Mouse (Mus musculus) gastrocnemius, adult 8-10 months (tissue): ENCODE measurements around the gene Nudt14. TPM values are rescaled to one million over a fixed set of nuclear protein-coding genes. Genes with fewer than 3 reads are reported as not detected.

Source experiments
- DNase-seq, 2 experiments: peaks; one replicate each; pipeline ENCODE4 v3.0.0; 2022; ENCODE audit warnings: low spot score in 2 of 2
- total RNA-seq, 4 experiments: library from RNA; stranded (reverse); gene quantifications; 2 replicates each; pipeline ENCODE4 v1.2.4; 2022

Nudt14 gene
- 1 to 10 TPM; 5.2 to 8.8 (median 7.5) TPM for total RNA-seq

GRCm38 (mm10) chr12:112941776-112942713, at the start of gene Nudt14:
Gene Nudt14, minus strand, starts transcription at chr12:112942124.
- peak; percentile 62 to 65 for DNase-seq

GRCm38 (mm10) chr12:112991444-112991843, 49.5 kb upstream of the Nudt14 start:
- no peak for DNase-seq

GRCm38 (mm10) chr12:112990706-112991405, 48.9 kb upstream of the Nudt14 start:
- no peak for DNase-seq

GRCm38 (mm10) chr12:112987877-112988276, 46.0 kb upstream of the Nudt14 start:
- no peak for DNase-seq

- DNase-seq: no peak
Measured at GRCm38 (mm10) chr12:112985346-112985745, 43.4 kb upstream of the Nudt14 start.

- DNase-seq: no peak
Measured at GRCm38 (mm10) chr12:112982031-112982430, 40.1 kb upstream of the Nudt14 start.

- DNase-seq: no peak
Measured at GRCm38 (mm10) chr12:112977156-112977555, 35.2 kb upstream of the Nudt14 start.

GRCm38 (mm10) chr12:112976371-112977073, 34.6 kb upstream of the Nudt14 start, which contains the start of gene Btbd6:
Gene Btbd6, plus strand, starts transcription at chr12:112976482.
- peak; percentile 81 for DNase-seq

GRCm38 (mm10) chr12:112974736-112975135, 32.8 kb upstream of the Nudt14 start:
- no peak for DNase-seq

- DNase-seq: no peak
Measured at GRCm38 (mm10) chr12:112969616-112970015, 27.7 kb upstream of the Nudt14 start.

GRCm38 (mm10) chr12:112968943-112969342, 27.0 kb upstream of the Nudt14 start:
- DNase-seq: no peak

- no peak for DNase-seq
Measured at GRCm38 (mm10) chr12:112965783-112966182, 23.9 kb upstream of the Nudt14 start.

- no peak for DNase-seq
Measured at GRCm38 (mm10) chr12:112961872-112962271, 19.9 kb upstream of the Nudt14 start.

- peak; percentile 51 to 76 for DNase-seq
Measured at GRCm38 (mm10) chr12:112961428-112961827, 19.5 kb upstream of the Nudt14 start.

- no peak for DNase-seq
Measured at GRCm38 (mm10) chr12:112959421-112959820, 17.5 kb upstream of the Nudt14 start.

GRCm38 (mm10) chr12:112958303-112958702, 16.4 kb upstream of the Nudt14 start:
- DNase-seq: peak in 1 of 2 experiments; percentile 36

- DNase-seq: peak; percentile 66 to 68
Measured at GRCm38 (mm10) chr12:112955800-112956199, 13.9 kb upstream of the Nudt14 start.

GRCm38 (mm10) chr12:112952926-112953565, 11.1 kb upstream of the Nudt14 start:
- DNase-seq: no peak

GRCm38 (mm10) chr12:112952433-112952832, 10.5 kb upstream of the Nudt14 start:
- no peak for DNase-seq

GRCm38 (mm10) chr12:112951150-112951842, 9.4 kb upstream of the Nudt14 start:
- no peak for DNase-seq

GRCm38 (mm10) chr12:112950761-112951129, 8.8 kb upstream of the Nudt14 start:
- no peak for DNase-seq
